Comparison of ENCODE assay signal across 7 mouse cellular contexts in the genomic region with DNA sequence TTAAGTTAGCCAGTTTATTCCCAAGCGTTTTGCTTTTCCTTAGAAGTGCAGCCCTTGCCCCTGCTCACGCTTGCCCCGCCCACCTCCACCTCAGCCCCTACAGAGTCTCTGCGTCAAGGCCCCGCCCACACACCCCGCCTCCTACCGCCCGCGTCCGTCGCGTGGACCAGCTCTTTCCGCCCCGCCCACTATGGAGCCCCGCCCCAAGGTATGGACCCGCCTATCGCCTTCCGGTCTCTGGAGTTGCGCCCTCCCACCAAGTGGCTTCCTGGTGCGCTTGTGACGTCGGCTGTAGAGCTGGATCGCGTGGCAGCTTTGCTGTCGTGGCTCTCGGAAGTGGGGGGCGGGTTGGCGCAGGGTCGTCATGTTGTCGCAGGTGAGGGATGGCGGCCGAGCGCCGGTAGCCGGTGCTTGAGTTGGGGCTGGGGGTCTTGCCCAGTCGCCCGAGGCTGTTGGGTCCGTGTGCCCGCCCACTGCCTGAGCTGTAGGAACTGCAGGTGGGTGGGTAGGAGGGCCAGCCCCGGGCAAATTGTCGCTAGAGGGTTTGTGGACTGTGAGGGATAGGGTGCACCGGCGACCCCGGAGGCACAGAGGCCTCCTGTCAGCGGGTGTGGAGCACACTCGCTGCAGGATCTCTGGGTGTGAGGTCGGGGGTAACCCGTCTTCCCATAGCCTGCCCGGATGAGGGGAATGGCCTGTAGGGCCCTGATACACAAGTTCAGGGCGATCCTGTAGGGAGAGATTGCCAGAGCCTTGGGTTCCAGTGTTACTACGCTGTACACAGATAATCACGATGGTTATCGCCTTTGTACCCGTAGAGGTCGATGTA. TPM values are rescaled to one million over a fixed set of nuclear protein-coding genes. Genes with fewer than 3 reads are reported as not detected.
DNase-seq lines count a peak whose midpoint lies in the region; ATAC-seq and TF ChIP-seq lines count a peak whose summit lies in the region.

Tvp23b (plus strand) TSS at position 236 of the 829 bp plus-strand sequence.

- peak within 1 kb of the TSS; percentile 87 for H3K27ac ChIP-seq in embryonic facial prominence, embryonic 10.5 days (replicated peaks)
- H3K27ac ChIP-seq in intestine, postnatal 0 days (ENCODE audit: low read depth, low read length) = peak within 1 kb of the TSS; percentile 86
- peak within 1 kb of the TSS; percentile 81 for H3K27ac ChIP-seq in midbrain, embryonic 12.5 days (replicated peaks)
- H3K27ac ChIP-seq in small intestine, adult 2 months (ENCODE audit: insufficient read depth, low read depth, low read length) = peak within 1 kb of the TSS; percentile 91

- peaks cover 12% of the 10 kb centered on the region for H3K4me1 ChIP-seq in embryonic facial prominence, embryonic 10.5 days
- H3K4me1 ChIP-seq in intestine, postnatal 0 days (replicated peaks; ENCODE audit: control insufficient read depth, insufficient read depth, low read length) = no peaks in the 10 kb centered on the region
- H3K4me1 ChIP-seq in midbrain, embryonic 12.5 days = peaks cover 4% of the 10 kb centered on the region; the same call in 1 of the 2 replicates
- H3K4me1 ChIP-seq in small intestine, adult 2 months (ENCODE audit: control insufficient read depth, insufficient read depth, insufficient read length, low read length) = peaks cover 2% of the 10 kb centered on the region; the same call in 1 of the 2 replicates

- peak; percentile 98 for ATAC-seq in intestine, postnatal 0 days
- peak; percentile 96 for ATAC-seq in midbrain, embryonic 12.5 days (ENCODE audit: low FRiP score, low read depth)

- no peaks in the 10 kb centered on the region for H3K9me3 ChIP-seq in embryonic facial prominence, embryonic 10.5 days
- no peaks in the 10 kb centered on the region for H3K9me3 ChIP-seq in intestine, postnatal 0 days (ENCODE audit: control insufficient read depth)
- no peaks in the 10 kb centered on the region for H3K9me3 ChIP-seq in midbrain, embryonic 12.5 days

- peak; percentile 100 for DNase-seq in adrenal gland, postnatal 10 days
- peak; percentile 100 for DNase-seq in embryonic facial prominence, embryonic 10.5 days (ENCODE audit: low spot score)
- DNase-seq in gonadal fat pad, adult 2 months (ENCODE audit: low read depth) = peak; percentile 57
- peak; percentile 100 for DNase-seq in left cerebral cortex, postnatal 4 days

- TF ChIP-seq CTCF in intestine, postnatal 0 days (IDR thresholded peaks at IDR 0.05; ENCODE audit: low read depth) = peak; percentile 25; the same call in 1 of the 2 replicates
- peak; percentile 5; the same call in 1 of the 2 replicates for TF ChIP-seq CTCF in small intestine, adult 2 months (IDR thresholded peaks at IDR 0.05; ENCODE audit: extremely low read depth, insufficient read length, insufficient replicate concordance, low read depth, low read length)

- H3K4me3 ChIP-seq in embryonic facial prominence, embryonic 10.5 days = peak within 1 kb of the TSS; percentile 72
- H3K4me3 ChIP-seq in intestine, postnatal 0 days (ENCODE audit: low read depth, low read length) = peak within 1 kb of the TSS; percentile 70
- peak within 1 kb of the TSS; percentile 79 for H3K4me3 ChIP-seq in midbrain, embryonic 12.5 days
- peak within 1 kb of the TSS; percentile 84 for H3K4me3 ChIP-seq in small intestine, adult 2 months (ENCODE audit: low read depth, low read length)

- intact Hi-C loops in left cerebral cortex, postnatal 4 days (cut with DNase I) = no loop called here

- peak within 1 kb of the TSS; percentile 72 for H3K4me2 ChIP-seq in intestine, postnatal 0 days (replicated peaks; ENCODE audit: low read depth)
- H3K4me2 ChIP-seq in midbrain, embryonic 12.5 days (replicated peaks) = peak within 1 kb of the TSS; percentile 73

- H3K36me3 ChIP-seq in embryonic facial prominence, embryonic 10.5 days (replicated peaks) = peaks cover 19% of the 10 kb centered on the region
- peaks cover 12% of the 10 kb centered on the region; the same call in 1 of the 2 replicates for H3K36me3 ChIP-seq in intestine, postnatal 0 days (ENCODE audit: control insufficient read depth, insufficient read depth)
- H3K36me3 ChIP-seq in midbrain, embryonic 12.5 days = 0 out of 2 replicates have a peak, but pooled peaks cover 3% of the 10 kb centered on the region
- peaks cover 6% of the 10 kb centered on the region for H3K36me3 ChIP-seq in small intestine, adult 2 months (ENCODE audit: control insufficient read depth, insufficient read depth, low read length)

- H3K27me3 ChIP-seq in embryonic facial prominence, embryonic 10.5 days (replicated peaks; ENCODE audit: low read depth, poor library complexity, severe bottlenecking) = no peaks in the 10 kb centered on the region
- H3K27me3 ChIP-seq in intestine, postnatal 0 days (replicated peaks; ENCODE audit: control insufficient read depth, insufficient read depth, low read length) = no peaks in the 10 kb centered on the region
- no peaks in the 10 kb centered on the region for H3K27me3 ChIP-seq in midbrain, embryonic 12.5 days
- no peaks in the 10 kb centered on the region for H3K27me3 ChIP-seq in small intestine, adult 2 months (ENCODE audit: control insufficient read depth, insufficient read depth, low read length)

- peak within 1 kb of the TSS; percentile 80 for H3K9ac ChIP-seq in intestine, postnatal 0 days (ENCODE audit: low read depth, low read length)
- H3K9ac ChIP-seq in midbrain, embryonic 12.5 days (replicated peaks) = peak within 1 kb of the TSS; percentile 76

- TF ChIP-seq POLR2A in small intestine, adult 2 months (IDR thresholded peaks at IDR 0.05; ENCODE audit: low read depth, low read length) = peak; percentile 82

- 2% methylated on average over 55 of the region's 55 CpGs for WGBS in embryonic facial prominence, embryonic 10.5 days
- WGBS in intestine, postnatal 0 days = under 1% methylated on average over 55 of the region's 55 CpGs
- WGBS in midbrain, embryonic 12.5 days = 2% methylated on average over 55 of the region's 55 CpGs
- under 1% methylated on average over 55 of the region's 55 CpGs for WGBS in small intestine, adult 2 months

RNA-seq across cellular contexts. Expression of gene Tvp23b, which starts in this region (rescaled TPM):
- total RNA-seq in adrenal gland, postnatal 10 days (2021) = 10 to 100 TPM; 34.5 to 35.9 TPM
- 45.4 and 50.0 TPM in 2 replicates for polyA plus RNA-seq in embryonic facial prominence, embryonic 10.5 days (2016; fragmentation: Nextera tagmentation; extraction: Ambion mirVana)
- polyA plus RNA-seq in gonadal fat pad, adult 2 months (2012; rRNA removed) = 39.6 and 50.4 TPM in 2 replicates
- polyA plus RNA-seq in intestine, postnatal 0 days (2015; fragmentation: Nextera tagmentation; extraction: Ambion mirVana) = 53.4 and 57.2 TPM in 2 replicates
- total RNA-seq in left cerebral cortex, postnatal 4 days (2021) = 10 to 100 TPM; 19.6 to 22.0 TPM
- 45.1 and 46.1 TPM in 2 replicates for polyA plus RNA-seq in midbrain, embryonic 12.5 days (2016; fragmentation: Nextera tagmentation; extraction: Ambion mirVana)
- 3.3 and 5.5 TPM in 2 replicates for polyA plus RNA-seq in small intestine, adult 2 months (2012; rRNA removed)

Comparison
In these comparisons a context has a peak if more than half of its experiments do, and no peak if none do; other contexts are left out.
1. Peak in every context shown above with its lines: DNase-seq, ATAC-seq, H3K4me3 ChIP-seq and H3K27ac ChIP-seq.